In the genomic region with DNA sequence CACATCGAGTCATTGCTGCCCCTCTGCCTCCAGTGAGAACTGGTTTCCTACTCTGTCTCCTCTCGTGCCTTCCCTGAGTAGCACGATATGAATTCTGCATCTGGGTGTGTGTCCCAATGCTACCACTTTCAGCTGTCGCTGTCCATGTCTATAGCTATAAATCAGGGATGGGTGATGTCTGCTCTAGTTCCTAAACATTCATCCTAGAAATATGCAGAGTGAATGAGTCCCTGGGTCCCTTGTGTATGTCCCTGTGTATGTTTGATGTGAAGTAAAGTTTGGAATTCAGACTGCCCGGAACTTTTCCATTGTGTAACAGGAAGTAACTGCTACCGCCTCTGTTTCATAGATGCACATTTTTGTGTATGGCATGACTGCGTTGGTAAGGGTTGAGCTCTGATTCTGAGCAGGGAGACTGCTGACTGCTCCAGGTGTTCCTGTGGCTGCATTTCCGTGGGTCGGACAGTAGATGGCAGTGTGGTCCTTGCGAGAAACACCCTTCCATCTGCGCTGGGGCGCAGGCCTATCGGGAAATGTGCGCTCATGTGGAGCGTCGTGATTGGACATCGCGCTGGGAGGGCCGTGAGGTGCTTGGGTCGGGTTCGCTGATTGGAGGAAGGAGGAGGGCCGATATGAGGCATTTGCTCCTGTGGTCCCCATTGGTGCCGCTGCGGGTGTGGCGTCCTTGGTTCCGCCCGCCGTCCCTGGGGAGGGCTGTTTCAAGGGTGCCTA, we compare ENCODE assay signal across 8 mouse cellular contexts. TPM values are rescaled to one million over a fixed set of nuclear protein-coding genes. Genes with fewer than 3 reads are reported as not detected.
DNase-seq lines count a peak whose midpoint lies in the region; ATAC-seq and TF ChIP-seq lines count a peak whose summit lies in the region.

No protein-coding gene starts in this region.

- H3K27me3 ChIP-seq in forebrain, embryonic 16.5 days (replicated peaks; ENCODE audit: control insufficient read depth, insufficient read depth, low read length) = no peaks in the 10 kb centered on the region
- H3K27me3 ChIP-seq in lung, embryonic 14.5 days (ENCODE audit: insufficient read depth, low read length) = no peaks in the 10 kb centered on the region
- no peaks in the 10 kb centered on the region for H3K27me3 ChIP-seq in thymus, adult 2 months (ENCODE audit: control insufficient read depth, insufficient read depth, low read length)

- TF ChIP-seq POLR2A in olfactory bulb, adult 2 months (IDR thresholded peaks at IDR 0.05; ENCODE audit: insufficient read depth, low read depth, low read length) = no peak
- TF ChIP-seq POLR2A in thymus, adult 2 months (IDR thresholded peaks at IDR 0.05; ENCODE audit: control insufficient read depth, extremely low read depth, insufficient read depth, low read length, poor library complexity) = peak; percentile 60

- no peak overlapping the region for H3K9ac ChIP-seq in ES-E14 (ENCODE audit: insufficient read depth, low read depth, low read length, poor library complexity, severe bottlenecking)
- peak overlapping the region; percentile 61 for H3K9ac ChIP-seq in forebrain, embryonic 16.5 days (replicated peaks; ENCODE audit: low read depth, low read length)
- H3K9ac ChIP-seq in lung, embryonic 14.5 days = peak overlapping the region; percentile 58

- no peak overlapping the region for H3K27ac ChIP-seq in ES-E14 (ENCODE audit: insufficient read depth, low read depth, low read length, poor library complexity, severe bottlenecking)
- peak overlapping the region; percentile 81 for H3K27ac ChIP-seq in forebrain, embryonic 16.5 days (ENCODE audit: low read length)
- peak overlapping the region; percentile 92 for H3K27ac ChIP-seq in layer of hippocampus, adult 2 months
- peak overlapping the region; percentile 82 for H3K27ac ChIP-seq in lung, embryonic 14.5 days (ENCODE audit: low read depth)
- H3K27ac ChIP-seq in olfactory bulb, adult 2 months (ENCODE audit: insufficient read depth, low read depth, low read length) = peak overlapping the region; percentile 44
- H3K27ac ChIP-seq in thymus, adult 2 months (ENCODE audit: control insufficient read depth, insufficient read depth, low read length) = no peak overlapping the region

- peaks cover 9 to 13% of the 10 kb centered on the region in 2 experiments for H3K4me1 ChIP-seq in ES-E14 (ENCODE audit: control insufficient read depth in 2 of 2, insufficient read depth in 2 of 2, low read length in 2 of 2, poor library complexity in 1 of 2)
- peaks cover 7% of the 10 kb centered on the region for H3K4me1 ChIP-seq in forebrain, embryonic 16.5 days (replicated peaks; ENCODE audit: control insufficient read depth, insufficient read depth, low read length)
- H3K4me1 ChIP-seq in lung, embryonic 14.5 days (ENCODE audit: insufficient read depth) = no peaks in the 10 kb centered on the region
- H3K4me1 ChIP-seq in olfactory bulb, adult 2 months (ENCODE audit: control insufficient read depth, insufficient read depth, low read length) = no peaks in the 10 kb centered on the region
- no peaks in the 10 kb centered on the region for H3K4me1 ChIP-seq in thymus, adult 2 months (replicated peaks; ENCODE audit: control insufficient read depth, insufficient read depth, low read length)

- peak; percentile 91 for DNase-seq in ES-E14 (ENCODE audit: low read depth, low spot score)
- peak; percentile 94 to 97 for DNase-seq in cerebellum, adult 18-20 months
- peak; percentile 87 to 90 for DNase-seq in heart, postnatal 36 days
- DNase-seq in layer of hippocampus, adult 2 months (ENCODE audit: low spot score in 2 of 2) = peak; percentile 96 to 97
- peak; percentile 99 for DNase-seq in lung, embryonic 14.5 days
- DNase-seq in thymus, adult 2 months = peak; percentile 89

- intact Hi-C loops in heart, postnatal 36 days (cut with DNase I) = loop anchor here (2.0 to 10.0 kb wide), 4 partner anchors 484 to 1302 kb away; partner anchors contain the start of genes Ak6, Bdp1, Mccc2 and Rad17

- H3K4me2 ChIP-seq in forebrain, embryonic 16.5 days (ENCODE audit: low read length) = peak overlapping the region; percentile 85
- peak overlapping the region; percentile 78 for H3K4me2 ChIP-seq in lung, embryonic 14.5 days

- peaks cover 15% of the 10 kb centered on the region for H3K36me3 ChIP-seq in ES-E14 (ENCODE audit: control insufficient read depth, insufficient read depth, low read length, poor library complexity, severe bottlenecking)
- peaks cover 6% of the 10 kb centered on the region for H3K36me3 ChIP-seq in forebrain, embryonic 16.5 days (ENCODE audit: control insufficient read depth, insufficient read depth)
- peaks cover 30% of the 10 kb centered on the region for H3K36me3 ChIP-seq in lung, embryonic 14.5 days (ENCODE audit: insufficient read depth)
- no peaks in the 10 kb centered on the region for H3K36me3 ChIP-seq in thymus, adult 2 months (ENCODE audit: control insufficient read depth, insufficient read depth, low read length)

- no peaks in the 10 kb centered on the region for H3K9me3 ChIP-seq in ES-E14 (ENCODE audit: control insufficient read depth, insufficient read depth, low read depth, low read length)
- H3K9me3 ChIP-seq in forebrain, embryonic 16.5 days (ENCODE audit: control insufficient read depth, low read length) = no peaks in the 10 kb centered on the region
- no peaks in the 10 kb centered on the region for H3K9me3 ChIP-seq in lung, embryonic 14.5 days (ENCODE audit: low read depth, low read length)

- peak overlapping the region; percentile 68 to 73 for H3K4me3 ChIP-seq in ES-E14 (ENCODE audit: insufficient read depth in 1 of 2, low read depth in 1 of 2, low read length in 2 of 2, poor library complexity in 1 of 2, severe bottlenecking in 1 of 2)
- peak overlapping the region; percentile 58 for H3K4me3 ChIP-seq in forebrain, embryonic 16.5 days (replicated peaks; ENCODE audit: low read length)
- peak overlapping the region; percentile 70 for H3K4me3 ChIP-seq in layer of hippocampus, adult 2 months
- peak overlapping the region; percentile 39 for H3K4me3 ChIP-seq in lung, embryonic 14.5 days (ENCODE audit: low read depth, low read length)
- peak overlapping the region; percentile 33 for H3K4me3 ChIP-seq in olfactory bulb, adult 2 months (ENCODE audit: insufficient read depth, low read depth, low read length)
- peak overlapping the region; percentile 15; the same call in 1 of the 2 replicates for H3K4me3 ChIP-seq in thymus, adult 2 months (ENCODE audit: control insufficient read depth, insufficient read depth, low read length)

- 11% methylated on average over 28 of the region's 28 CpGs for WGBS in forebrain, embryonic 16.5 days
- WGBS in lung, embryonic 14.5 days = 10% methylated on average over 28 of the region's 28 CpGs
- 10% methylated on average over 28 of the region's 28 CpGs for WGBS in olfactory bulb, adult 2 months
- WGBS in thymus, adult 2 months = 14% methylated on average over 28 of the region's 28 CpGs

- ATAC-seq in forebrain, embryonic 16.5 days = peak; percentile 100
- ATAC-seq in lung, embryonic 14.5 days (ENCODE audit: insufficient read depth) = peak; percentile 100

- TF ChIP-seq CTCF in layer of hippocampus, adult 2 months (conservative IDR thresholded peaks at IDR 0.05) = peak; percentile 95
- peak; percentile 100 for TF ChIP-seq CTCF in lung, embryonic 14.5 days (IDR thresholded peaks at IDR 0.05; ENCODE audit: low read depth)
- peak; percentile 91 for TF ChIP-seq CTCF in olfactory bulb, adult 2 months (IDR thresholded peaks at IDR 0.05; ENCODE audit: insufficient read depth, low read depth, low read length)
- peak; percentile 96 for TF ChIP-seq CTCF in thymus, adult 2 months (IDR thresholded peaks at IDR 0.05; ENCODE audit: borderline replicate concordance, control insufficient read depth, extremely low read depth, insufficient read depth, low read length, poor library complexity)

- in situ Hi-C loops in ES-E14 (cut with MboI; ENCODE audit: low sequenced_read_pairs in 2 of 2, unreplicated experiment in 2 of 2) = loop anchor here in 1 of 2 experiments (25.0 kb wide), 1 partner anchor 484 kb away; no protein-coding TSS in a partner anchor

TF ChIP-seq in ES-E14, 5 proteins besides CTCF, POLR2A, EP300 and RAD21:
- TF ChIP-seq HCFC1 (IDR thresholded peaks at IDR 0.05; ENCODE audit: borderline replicate concordance, insufficient read depth, low read length) (no peak), CHD2 (IDR thresholded peaks at IDR 0.05; ENCODE audit: low read depth, low read length) (peak; percentile 70), ZNF384 (IDR thresholded peaks at IDR 0.05; ENCODE audit: low read depth, low read length) (no peak), MAFK (IDR thresholded peaks at IDR 0.05; ENCODE audit: insufficient read depth, low read depth, low read length) (no peak), ZC3H11A (IDR thresholded peaks at IDR 0.05; ENCODE audit: borderline replicate concordance, low read depth, low read length) (peak; percentile 83)
TF ChIP-seq in ES-E14: peak in this region for 2.

RNA-seq across cellular contexts. Expression of gene Mrps27, which starts 8.3 kb away (rescaled TPM):
- 34.5 and 35.4 TPM in 2 replicates for total RNA-seq in ES-E14 (2012; rRNA removed)
- 46.4 and 49.1 TPM in 2 replicates for polyA plus RNA-seq in forebrain, embryonic 16.5 days (2015; fragmentation: Nextera tagmentation; extraction: Ambion mirVana)
- 10 to 100 TPM; 48.2 to 48.8 TPM for total RNA-seq in heart, postnatal 36 days (2021)
- 10 to 100 TPM; 23.2 to 26.3 TPM for total RNA-seq in layer of hippocampus, adult 2 months (2021)
- polyA plus RNA-seq in lung, embryonic 14.5 days (2014; fragmentation: Nextera tagmentation; extraction: Ambion mirVana) = 60.9 and 63.0 TPM in 2 replicates
- not detected in 2 replicates for polyA plus RNA-seq in olfactory bulb, adult 2 months (2012; ENCODE audit: insufficient read depth, insufficient read length, low replicate concordance, missing spikeins)
- polyA plus RNA-seq in thymus, adult 2 months (2012; rRNA removed) = 12.7 and 16.1 TPM in 2 replicates

RNA-seq across cellular contexts. Expression of gene Ptcd2, which starts 8.4 kb away (rescaled TPM):
- 18.2 and 24.6 TPM in 2 replicates for total RNA-seq in ES-E14 (2012; rRNA removed)
- 53.2 and 57.9 TPM in 2 replicates for polyA plus RNA-seq in forebrain, embryonic 16.5 days (2015; fragmentation: Nextera tagmentation; extraction: Ambion mirVana)
- total RNA-seq in heart, postnatal 36 days (2021) = 10 to 100 TPM; 47.0 to 49.2 TPM
- total RNA-seq in layer of hippocampus, adult 2 months (2021) = 10 to 100 TPM; 28.8 to 30.5 TPM
- 47.3 and 48.8 TPM in 2 replicates for polyA plus RNA-seq in lung, embryonic 14.5 days (2014; fragmentation: Nextera tagmentation; extraction: Ambion mirVana)
- not detected in 2 replicates for polyA plus RNA-seq in olfactory bulb, adult 2 months (2012; ENCODE audit: insufficient read depth, insufficient read length, low replicate concordance, missing spikeins)
- polyA plus RNA-seq in thymus, adult 2 months (2012; rRNA removed) = 19.2 and 20.6 TPM in 2 replicates

Comparison
In these comparisons a context has a peak if more than half of its experiments do, and no peak if none do; other contexts are left out.
1. H3K27ac ChIP-seq: peak in forebrain, embryonic 16.5 days (single experiment), layer of hippocampus, adult 2 months (single experiment), lung, embryonic 14.5 days (single experiment) and olfactory bulb, adult 2 months (single experiment); none in ES-E14 (single experiment) and thymus, adult 2 months (single experiment).
2. H3K4me3 ChIP-seq: peak in every context shown above with its lines; median percentile 70 in ES-E14; 70 in layer of hippocampus, adult 2 months; 58 in forebrain, embryonic 16.5 days; 39 in lung, embryonic 14.5 days; 33 in olfactory bulb, adult 2 months; 15 in thymus, adult 2 months.
3. RNA of gene Mrps27, which starts 8.3 kb away (polyA plus RNA-seq): 60.9 to 63.0 TPM in lung, embryonic 14.5 days, 46.4 to 49.1 TPM in forebrain, embryonic 16.5 days and 12.7 to 16.1 TPM in thymus, adult 2 months; not detected in olfactory bulb, adult 2 months; every median in the first group is over 10 times any median in the second.
4. RNA of gene Ptcd2, which starts 8.4 kb away (polyA plus RNA-seq): 53.2 to 57.9 TPM in forebrain, embryonic 16.5 days, 47.3 to 48.8 TPM in lung, embryonic 14.5 days and 19.2 to 20.6 TPM in thymus, adult 2 months; not detected in olfactory bulb, adult 2 months; every median in the first group is over 10 times any median in the second.
5. Peak in every context shown above with its lines, with median percentiles within 50 percentile points of each other: DNase-seq and CTCF ChIP-seq.